Mouse (Mus musculus): ENCODE measurements around the gene Grik1. TPM values are rescaled to one million over a fixed set of nuclear protein-coding genes. Genes with fewer than 3 reads are reported as not detected.

Gene Grik1
- polyA plus RNA-seq, 1 experiment from 2014 or later = 1.0 TPM

- H3K4me3 ChIP-seq = no peak overlapping the region
- no peak for DNase-seq (ENCODE audit: extremely low spot score, low spot score)
- WGBS = 80% methylated on average over 2 of the region's 2 CpGs
These were observed 157.1 kb downstream of the Grik1 start for GRCm38 (mm10) chr16:88132919-88133318.

DNA sequence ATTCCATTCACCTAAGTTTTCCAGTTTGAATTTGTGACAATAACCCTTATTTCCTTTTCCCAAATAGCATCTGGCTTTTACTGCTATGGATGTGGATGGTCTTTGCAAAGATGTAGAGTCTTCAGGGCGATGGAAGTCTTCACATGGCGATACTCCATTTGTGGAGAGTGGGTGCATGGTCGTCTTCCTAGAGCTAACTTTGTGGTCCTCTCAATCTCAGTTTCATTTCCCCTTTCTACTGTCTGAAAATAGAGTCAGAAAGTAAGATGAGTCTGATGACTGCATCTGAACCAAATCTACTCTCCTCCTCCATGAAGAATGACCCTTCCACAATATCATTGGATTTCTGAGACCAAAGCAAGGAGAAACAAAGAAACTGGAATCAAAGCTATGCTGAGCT lies 159.0 kb downstream of the Grik1 start:
- Histone ChIP-seq H3K9me3 (no peaks in the 10 kb centered on the region), H3K4me1 (no peaks in the 10 kb centered on the region), H3K27me3 (ENCODE audit: poor library complexity, severe bottlenecking) (no peaks in the 10 kb centered on the region), H3K4me3 (no peak overlapping the region), H3K27ac (no peak overlapping the region), H3K36me3 (replicated peaks) (no peaks in the 10 kb centered on the region)
- WGBS = 91% methylated on average over 3 of the region's 3 CpGs
- DNase-seq (ENCODE audit: extremely low spot score, low spot score) = no peak

More at GRCm38 (mm10) chr16:88132919-88133318, 157.1 kb downstream of the Grik1 start:
- no peaks in the 10 kb centered on the region for H3K36me3 ChIP-seq (replicated peaks)
- H3K4me1 ChIP-seq = no peaks in the 10 kb centered on the region
- H3K27me3 ChIP-seq (ENCODE audit: poor library complexity, severe bottlenecking) = no peaks in the 10 kb centered on the region
- H3K27ac ChIP-seq = no peak overlapping the region
- no peaks in the 10 kb centered on the region for H3K9me3 ChIP-seq

- no peaks in the 10 kb centered on the region for H3K4me1 ChIP-seq
- H3K27ac ChIP-seq = no peak overlapping the region
- no peaks in the 10 kb centered on the region for H3K36me3 ChIP-seq (replicated peaks)
- H3K9me3 ChIP-seq = no peaks in the 10 kb centered on the region
- H3K27me3 ChIP-seq (ENCODE audit: poor library complexity, severe bottlenecking) = no peaks in the 10 kb centered on the region
- no peak overlapping the region for H3K4me3 ChIP-seq
- 79% methylated on average over 4 of the region's 4 CpGs for WGBS
- DNase-seq (ENCODE audit: extremely low spot score, low spot score) = no peak
These were observed 165.0 kb downstream of the Grik1 start for GRCm38 (mm10) chr16:88125098-88125497.

DNA sequence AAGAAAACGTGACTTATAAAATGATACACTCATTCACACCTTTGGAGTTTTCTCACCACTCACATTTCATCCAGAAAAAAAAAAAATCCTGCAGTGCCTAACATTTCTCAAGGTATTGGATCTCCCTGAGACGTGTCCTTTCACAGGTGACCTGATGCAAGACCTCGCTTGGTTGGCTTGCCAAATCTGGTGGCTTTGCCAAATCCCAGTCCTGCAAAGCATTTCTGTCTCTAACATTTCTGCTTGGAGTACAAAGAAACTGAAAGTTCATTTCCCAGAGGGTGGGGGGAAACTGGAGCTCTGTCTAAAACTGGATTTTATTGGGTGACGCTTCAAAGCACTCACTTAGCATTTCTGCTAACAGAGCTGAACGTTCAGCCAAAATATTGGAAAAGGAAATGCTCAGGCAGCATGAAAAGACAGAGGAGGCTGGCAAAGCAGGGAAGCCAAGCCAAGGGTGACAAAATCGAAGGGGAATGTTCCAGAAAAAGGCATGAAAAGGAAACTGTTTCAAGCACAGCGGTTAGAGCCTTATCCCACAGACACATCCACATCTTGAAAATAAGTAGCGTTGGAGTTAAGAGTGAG lies 177.4 kb downstream of the Grik1 start:
- Histone ChIP-seq H3K27me3 (ENCODE audit: poor library complexity, severe bottlenecking) (no peaks in the 10 kb centered on the region), H3K4me3 (no peak overlapping the region), H3K36me3 (replicated peaks) (no peaks in the 10 kb centered on the region), H3K9me3 (no peaks in the 10 kb centered on the region), H3K4me1 (no peaks in the 10 kb centered on the region; the same call in 1 of the 2 replicates), H3K27ac (no peak overlapping the region)
- WGBS = 84% methylated on average over 8 of the region's 8 CpGs
- no peak for DNase-seq (ENCODE audit: extremely low spot score, low spot score)

- Histone ChIP-seq H3K4me1 (no peaks in the 10 kb centered on the region; the same call in 1 of the 2 replicates), H3K36me3 (replicated peaks) (no peaks in the 10 kb centered on the region), H3K27ac (no peak overlapping the region), H3K27me3 (ENCODE audit: poor library complexity, severe bottlenecking) (no peaks in the 10 kb centered on the region), H3K4me3 (no peak overlapping the region), H3K9me3 (no peaks in the 10 kb centered on the region)
- 55% methylated on average over 3 of the region's 3 CpGs for WGBS
- DNase-seq (ENCODE audit: extremely low spot score, low spot score) = no peak
These were observed 178.6 kb downstream of the Grik1 start for GRCm38 (mm10) chr16:88111459-88111858.

DNA sequence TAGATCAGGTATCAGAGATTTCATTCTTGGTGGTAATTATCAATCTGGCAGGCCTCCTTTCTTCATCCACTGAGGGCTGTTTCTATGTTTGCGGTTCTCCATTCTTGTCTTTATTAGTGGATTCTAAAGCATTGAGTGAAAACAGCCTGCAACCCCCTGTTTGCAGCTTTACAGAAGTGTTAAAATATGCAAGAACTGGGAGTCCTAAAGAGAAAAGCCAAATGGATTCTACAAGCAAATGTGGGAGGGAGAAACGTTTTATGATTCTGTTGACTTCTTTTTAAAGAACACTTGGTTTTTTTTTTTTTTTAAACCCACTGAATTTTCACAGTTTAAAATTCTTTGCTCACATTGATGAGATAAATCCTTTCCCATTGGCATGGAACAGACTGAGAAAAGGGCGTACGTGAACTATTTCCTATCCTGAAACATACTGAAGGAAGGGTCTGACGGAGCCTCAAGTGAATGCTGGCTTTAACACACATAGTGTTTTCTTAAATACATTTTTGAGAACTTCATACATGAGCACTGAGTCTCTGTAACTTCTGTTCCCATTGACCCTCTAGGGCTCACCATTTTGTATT lies 195.8 kb downstream of the Grik1 start:
- H3K4me3 ChIP-seq = no peak overlapping the region
- no peak overlapping the region for H3K27ac ChIP-seq
- H3K36me3 ChIP-seq (replicated peaks) = no peaks in the 10 kb centered on the region
- H3K4me1 ChIP-seq = no peaks in the 10 kb centered on the region
- no peak for DNase-seq (ENCODE audit: extremely low spot score, low spot score)
- 83% methylated on average over 5 of the region's 5 CpGs for WGBS
- no peaks in the 10 kb centered on the region for H3K27me3 ChIP-seq (ENCODE audit: poor library complexity, severe bottlenecking)
- H3K9me3 ChIP-seq = no peaks in the 10 kb centered on the region

DNA sequence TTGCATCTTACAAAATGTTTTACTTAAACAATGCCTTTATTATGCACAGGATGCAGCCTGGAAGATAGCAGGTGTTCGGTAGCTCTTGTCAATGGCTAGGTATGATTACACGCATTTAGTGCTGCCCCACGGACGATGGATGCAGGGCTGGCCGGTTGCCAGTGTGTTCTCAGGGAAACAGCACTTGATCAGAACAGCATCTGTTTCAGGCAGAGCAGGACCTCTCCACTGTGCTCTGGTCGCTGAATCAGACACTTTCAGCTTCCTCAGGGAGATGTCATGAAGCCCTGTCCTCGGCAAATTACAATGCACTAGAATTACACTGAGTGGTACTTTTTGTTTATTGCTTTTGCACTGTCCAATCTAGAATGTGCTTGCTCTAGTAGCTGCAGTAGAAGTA lies 202.8 kb downstream of the Grik1 start:
- no peak for DNase-seq (ENCODE audit: extremely low spot score, low spot score)
- Histone ChIP-seq H3K4me1 (no peaks in the 10 kb centered on the region), H3K36me3 (replicated peaks) (no peaks in the 10 kb centered on the region), H3K27ac (no peak overlapping the region), H3K9me3 (no peaks in the 10 kb centered on the region), H3K4me3 (no peak overlapping the region), H3K27me3 (ENCODE audit: poor library complexity, severe bottlenecking) (no peaks in the 10 kb centered on the region)
- WGBS = 84% methylated on average over 7 of the region's 7 CpGs

DNA sequence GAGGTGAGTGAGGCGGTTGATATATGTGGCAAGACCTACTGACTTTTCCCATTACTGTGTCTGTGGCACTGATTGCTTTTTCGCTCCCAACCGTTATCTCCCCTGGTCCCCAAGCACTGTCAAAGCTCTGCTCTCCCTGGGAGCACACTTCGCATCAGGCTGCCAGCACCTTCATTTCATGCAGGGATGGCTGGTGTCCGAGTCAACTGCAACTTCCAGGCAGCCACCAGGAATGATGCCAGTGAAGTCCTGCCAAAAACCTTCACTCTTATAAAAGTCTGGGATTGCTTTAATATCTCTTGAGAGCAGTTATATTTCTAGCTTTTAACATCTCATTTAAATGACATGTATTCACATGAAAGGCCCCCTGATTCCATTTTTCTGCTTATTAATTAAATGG lies 215.3 kb downstream of the Grik1 start:
- DNase-seq (ENCODE audit: extremely low spot score, low spot score) = no peak
- Histone ChIP-seq H3K27ac (no peak overlapping the region), H3K4me1 (no peaks in the 10 kb centered on the region), H3K4me3 (no peak overlapping the region), H3K9me3 (no peaks in the 10 kb centered on the region), H3K27me3 (ENCODE audit: poor library complexity, severe bottlenecking) (no peaks in the 10 kb centered on the region), H3K36me3 (replicated peaks) (no peaks in the 10 kb centered on the region)
- 88% methylated on average over 5 of the region's 5 CpGs for WGBS

- Histone ChIP-seq H3K27me3 (ENCODE audit: poor library complexity, severe bottlenecking) (no peaks in the 10 kb centered on the region), H3K4me1 (no peaks in the 10 kb centered on the region), H3K4me3 (no peak overlapping the region), H3K27ac (no peak overlapping the region), H3K36me3 (replicated peaks) (no peaks in the 10 kb centered on the region), H3K9me3 (no peaks in the 10 kb centered on the region)
- DNase-seq (ENCODE audit: extremely low spot score, low spot score) = no peak
- 85% methylated on average over 3 of the region's 3 CpGs for WGBS
These were observed 229.1 kb downstream of the Grik1 start for GRCm38 (mm10) chr16:88060936-88061335.

- H3K4me1 ChIP-seq = no peaks in the 10 kb centered on the region
- no peaks in the 10 kb centered on the region for H3K36me3 ChIP-seq (replicated peaks)
- H3K9me3 ChIP-seq = no peaks in the 10 kb centered on the region
- H3K27me3 ChIP-seq (ENCODE audit: poor library complexity, severe bottlenecking) = no peaks in the 10 kb centered on the region
- WGBS = 89% methylated on average over 10 of the region's 10 CpGs
- H3K27ac ChIP-seq = no peak overlapping the region
- H3K4me3 ChIP-seq = no peak overlapping the region
- no peak for DNase-seq (ENCODE audit: extremely low spot score, low spot score)
These were observed 241.9 kb downstream of the Grik1 start for GRCm38 (mm10) chr16:88048121-88048520.

- Histone ChIP-seq H3K4me1 (no peaks in the 10 kb centered on the region), H3K9me3 (no peaks in the 10 kb centered on the region), H3K36me3 (replicated peaks) (no peaks in the 10 kb centered on the region), H3K27ac (no peak overlapping the region), H3K4me3 (no peak overlapping the region), H3K27me3 (ENCODE audit: poor library complexity, severe bottlenecking) (no peaks in the 10 kb centered on the region)
- DNase-seq (ENCODE audit: extremely low spot score, low spot score) = no peak
- WGBS = 94% methylated on average over 4 of the region's 4 CpGs
These were observed 245.7 kb downstream of the Grik1 start for GRCm38 (mm10) chr16:88044321-88044720.

DNA sequence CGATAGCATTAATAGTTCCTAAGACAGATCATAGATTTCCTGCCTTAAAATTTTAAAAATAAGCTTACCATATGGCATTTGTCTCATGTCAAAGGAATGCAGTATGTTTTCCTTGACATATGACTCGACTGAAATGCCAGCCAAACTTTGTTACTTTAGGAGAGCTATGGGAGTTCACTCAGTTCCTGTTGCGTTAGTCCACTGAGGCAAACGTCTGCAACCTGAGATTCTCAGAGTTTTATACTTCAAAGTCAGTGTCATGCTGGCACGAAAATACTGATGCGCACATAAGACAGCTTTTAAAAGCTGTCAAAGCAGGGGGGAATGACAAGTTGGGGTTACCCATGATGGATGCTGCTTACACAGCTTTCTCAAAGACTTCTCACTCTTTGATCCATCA lies 247.6 kb downstream of the Grik1 start:
- Histone ChIP-seq H3K4me3 (no peak overlapping the region), H3K9me3 (no peaks in the 10 kb centered on the region), H3K27me3 (ENCODE audit: poor library complexity, severe bottlenecking) (no peaks in the 10 kb centered on the region), H3K36me3 (replicated peaks) (no peaks in the 10 kb centered on the region), H3K4me1 (peaks cover 8% of the 10 kb centered on the region; the same call in 1 of the 2 replicates), H3K27ac (no peak overlapping the region)
- WGBS = 84% methylated on average over 6 of the region's 6 CpGs
- no peak for DNase-seq (ENCODE audit: extremely low spot score, low spot score)

- Histone ChIP-seq H3K4me1 (peaks cover 8% of the 10 kb centered on the region; the same call in 1 of the 2 replicates), H3K9me3 (no peaks in the 10 kb centered on the region), H3K27me3 (ENCODE audit: poor library complexity, severe bottlenecking) (no peaks in the 10 kb centered on the region), H3K4me3 (no peak overlapping the region), H3K27ac (no peak overlapping the region), H3K36me3 (replicated peaks) (no peaks in the 10 kb centered on the region)
- WGBS = 71% methylated on average over 11 of the region's 11 CpGs
- no peak for DNase-seq (ENCODE audit: extremely low spot score, low spot score)
These were observed 251.5 kb downstream of the Grik1 start for GRCm38 (mm10) chr16:88038503-88039091.
